Mouse (Mus musculus) bone marrow, adult 2 months (tissue): ENCODE results near the gene Ccdc141. TPM values are rescaled to one million over a fixed set of nuclear protein-coding genes. Genes with fewer than 3 reads are reported as not detected.

ENCODE experiments used
- H3K27ac ChIP-seq: fragments of 200-500 bp; 2 replicates; pipeline ENCODE4 v1.5.1; 2012; ENCODE audit warnings: low read depth, mild to moderate bottlenecking, control low read depth, inconsistent platforms, low read length; ENCODE audit not compliant: control insufficient read depth, poor library complexity, insufficient read depth
- H3K4me1 ChIP-seq: fragments of 200-500 bp; 2 replicates; pipeline ENCODE4 v1.6.1; 2011; ENCODE audit warnings: low read length; ENCODE audit not compliant: control insufficient read depth, insufficient read depth
- H3K4me3 ChIP-seq: fragments of 200-500 bp; replicated peaks from 2 replicates; pipeline ENCODE3; 2011; ENCODE audit warnings: mild to moderate bottlenecking, low read depth, low read length, control low read depth; ENCODE audit not compliant: control insufficient read depth
- CTCF ChIP-seq: fragments of 200-500 bp; IDR thresholded peaks from 2 replicates; pipeline ENCODE4 v1.5.1; 2011; ENCODE audit warnings: low read length, control low read depth; ENCODE audit not compliant: control insufficient read depth, insufficient read depth
- POLR2A ChIP-seq: fragments of 200-500 bp; IDR thresholded peaks from 2 replicates; pipeline ENCODE4 v1.6.1; 2011; ENCODE audit warnings: low read depth, mild to moderate bottlenecking, control low read depth, low read length, borderline replicate concordance; ENCODE audit not compliant: control insufficient read depth
- WGBS: fragments of 180-500 bp; shearing (Covaris S2); methylation state at CpG from one replicate; pipeline ENCODE4 v1.1.7; 2018; 5-methylcytosine and 5-hydroxymethylcytosine counted together
- polyA plus RNA-seq: library from polyadenylated mRNA; stranded (reverse); fragments of >200 nt; gene quantifications from 2 replicates; pipeline ENCODE4 v1.2.4, GENCODE M21; 2011; ENCODE audit warnings: low replicate concordance; ENCODE audit not compliant: missing spikeins, insufficient read depth, insufficient read length

The Ccdc141 gene
- polyA plus RNA-seq, 1 experiment, result 3.7 TPM

DNA sequence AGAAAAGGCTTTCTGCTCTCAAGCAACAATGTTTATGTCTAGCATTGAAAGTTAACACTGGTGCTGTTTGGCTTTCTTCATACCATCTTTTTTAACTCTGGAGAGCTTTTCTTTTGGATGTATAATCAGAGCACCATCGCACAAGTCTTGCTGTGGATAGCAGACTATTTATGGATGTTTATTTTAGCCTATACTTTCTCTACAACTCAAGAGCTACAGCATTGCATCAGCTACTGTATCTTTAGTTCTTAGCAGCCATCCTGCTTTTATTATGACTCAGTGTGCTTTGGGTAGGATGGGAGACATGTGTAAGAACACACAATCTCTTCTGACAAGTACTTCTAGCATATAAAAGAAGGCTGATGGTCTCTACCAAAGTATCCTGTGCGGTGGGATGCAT, 13.2 kb upstream of the Ccdc141 start:
- TF ChIP-seq POLR2A (no peak), CTCF (no peak)
- Histone ChIP-seq H3K4me1 (no peaks in the 10 kb centered on the region; the same call in 1 of the 2 replicates), H3K27ac (no peak overlapping the region), H3K4me3 (no peak overlapping the region)
- WGBS, result 92% methylated on average over 2 of the region's 2 CpGs

DNA sequence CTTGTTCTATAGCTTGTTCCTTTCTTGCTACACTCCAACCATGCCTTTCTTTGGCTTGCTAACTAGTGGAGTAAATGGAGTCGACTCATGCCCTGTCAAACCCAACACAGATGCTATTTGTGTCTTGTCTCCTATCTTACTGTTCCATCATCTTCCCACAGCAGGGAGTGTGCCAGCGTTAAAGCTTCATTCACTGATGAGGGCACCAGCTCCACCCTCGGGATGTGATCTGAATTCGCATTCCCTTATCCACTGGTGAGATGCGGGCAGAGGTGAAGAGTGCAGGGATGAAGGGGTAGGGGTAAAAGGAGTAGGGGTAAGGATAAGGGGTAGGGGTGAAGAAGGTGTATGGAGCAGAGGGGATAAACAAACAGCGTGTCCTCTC, 12.6 kb upstream of the Ccdc141 start:
- Histone ChIP-seq H3K27ac (no peak overlapping the region), H3K4me3 (no peak overlapping the region), H3K4me1 (no peaks in the 10 kb centered on the region; the same call in 1 of the 2 replicates)
- 84% methylated on average over 6 of the region's 6 CpGs for WGBS
- TF ChIP-seq POLR2A, result no peak
- no peak for TF ChIP-seq CTCF

DNA sequence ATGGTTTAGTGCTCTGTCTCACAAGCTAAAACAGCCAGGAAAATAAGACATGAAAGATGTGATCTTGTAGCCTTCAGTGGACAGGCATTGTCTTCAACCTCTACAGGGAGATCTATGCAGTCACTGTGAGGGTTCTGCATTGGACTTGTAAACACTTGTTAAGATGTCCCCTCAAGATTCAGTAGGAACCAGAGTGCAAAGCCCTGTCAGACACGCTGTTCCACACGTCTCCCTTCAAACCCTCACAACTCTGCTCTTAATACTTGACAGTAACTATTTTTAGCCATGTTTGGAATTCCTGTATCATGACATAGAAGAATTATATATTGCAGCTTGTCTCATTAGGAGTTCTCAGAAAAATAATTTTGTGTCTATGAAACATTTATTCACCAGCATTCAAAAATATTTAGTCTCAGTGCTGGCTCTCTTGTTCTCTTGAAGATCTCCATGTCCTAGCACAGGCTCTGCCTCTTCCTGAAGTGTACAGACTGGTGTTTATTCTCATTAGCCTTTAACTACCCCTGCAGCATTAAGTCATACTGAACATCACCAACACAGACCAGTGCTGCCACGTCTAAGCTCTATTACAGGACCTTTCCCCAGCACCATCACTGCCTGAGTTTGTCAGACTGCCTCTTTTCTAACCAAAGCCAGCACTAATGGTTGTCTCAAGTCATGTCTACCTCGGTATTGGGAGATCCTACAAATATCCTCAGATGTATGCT, 12.0 kb upstream of the Ccdc141 start:
- TF ChIP-seq POLR2A (no peak), CTCF (no peak)
- Histone ChIP-seq H3K4me1 (no peaks in the 10 kb centered on the region; the same call in 1 of the 2 replicates), H3K4me3 (no peak overlapping the region), H3K27ac (no peak overlapping the region)
- WGBS, result 79% methylated on average over 4 of the region's 4 CpGs

DNA sequence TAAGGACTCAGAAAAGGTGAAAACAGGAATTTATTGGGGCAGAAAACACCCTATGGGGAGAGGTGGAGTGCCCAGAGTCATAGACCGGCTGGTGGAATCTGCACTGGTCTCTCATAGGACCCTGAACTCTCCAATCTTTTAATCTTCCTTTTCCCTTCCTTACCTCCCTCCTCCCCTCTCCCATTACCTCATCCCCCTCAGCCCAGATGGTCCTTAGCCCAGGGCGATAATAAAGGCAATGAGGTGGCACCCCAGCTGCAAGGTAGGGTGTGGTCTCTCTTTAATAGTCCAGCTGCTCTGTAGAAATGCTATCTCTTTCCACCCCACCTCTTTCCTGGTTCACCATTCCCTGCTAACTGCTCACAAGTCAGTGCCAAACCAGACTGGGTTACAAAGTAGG, 7.0 kb upstream of the Ccdc141 start:
- TF ChIP-seq POLR2A (no peak), CTCF (no peak)

DNA sequence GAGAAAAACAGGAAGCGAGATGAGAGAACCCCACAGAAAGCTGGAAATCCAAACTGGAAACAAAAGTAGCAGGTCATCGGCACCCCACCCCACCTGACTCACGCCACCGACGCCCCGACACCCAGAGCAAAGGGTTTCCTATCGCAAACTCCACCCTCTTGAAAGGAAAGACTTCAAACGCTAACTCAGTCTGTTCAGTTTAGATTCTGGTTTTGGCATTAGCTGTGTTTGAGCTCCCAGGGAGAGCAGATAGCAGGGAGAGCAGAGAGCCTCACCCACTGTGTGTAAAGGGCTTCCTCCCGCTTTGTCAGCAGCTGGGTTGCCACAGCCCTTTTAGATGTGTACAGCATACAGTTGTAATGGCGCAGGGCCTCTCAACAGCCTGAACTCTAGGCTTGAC, 6.0 kb upstream of the Ccdc141 start:
- Histone ChIP-seq H3K4me1 (no peaks in the 10 kb centered on the region; the same call in 1 of the 2 replicates), H3K4me3 (no peak overlapping the region), H3K27ac (no peak overlapping the region; the same call in 1 of the 2 replicates)
- TF ChIP-seq POLR2A, result no peak
- TF ChIP-seq CTCF, result no peak
- 15% methylated on average over 10 of the region's 10 CpGs for WGBS

More for the DNA sequence above, 7.0 kb upstream of the Ccdc141 start:
- no peak overlapping the region; the same call in 1 of the 2 replicates for H3K27ac ChIP-seq
- no peak overlapping the region for H3K4me3 ChIP-seq
- WGBS, result 65% methylated on average over 2 of the region's 2 CpGs
- H3K4me1 ChIP-seq, result no peaks in the 10 kb centered on the region; the same call in 1 of the 2 replicates

DNA sequence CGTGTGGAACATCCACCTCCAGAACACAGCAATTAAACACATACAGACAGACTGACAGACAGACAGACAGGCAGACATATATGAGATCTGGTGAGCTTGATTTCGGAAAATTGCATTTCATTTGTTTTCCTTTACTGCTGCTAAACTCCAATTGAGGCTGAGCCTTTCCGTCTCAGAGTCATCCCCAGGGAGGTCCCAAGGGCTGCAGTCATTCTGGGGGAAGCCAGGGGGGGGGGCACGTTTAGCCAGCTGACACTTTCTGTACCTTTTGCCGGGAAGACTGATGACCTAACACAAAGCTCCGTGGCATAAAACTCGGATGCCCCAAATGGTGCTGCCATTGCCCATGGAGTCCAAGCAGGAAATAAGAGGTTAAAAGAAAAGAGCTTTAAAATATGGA, 5.0 kb upstream of the Ccdc141 start:
- no peaks in the 10 kb centered on the region; the same call in 1 of the 2 replicates for H3K4me1 ChIP-seq
- TF ChIP-seq POLR2A (no peak), CTCF (no peak)
- H3K27ac ChIP-seq, result no peak overlapping the region
- no peak overlapping the region for H3K4me3 ChIP-seq
- WGBS, result 72% methylated on average over 7 of the region's 7 CpGs

DNA sequence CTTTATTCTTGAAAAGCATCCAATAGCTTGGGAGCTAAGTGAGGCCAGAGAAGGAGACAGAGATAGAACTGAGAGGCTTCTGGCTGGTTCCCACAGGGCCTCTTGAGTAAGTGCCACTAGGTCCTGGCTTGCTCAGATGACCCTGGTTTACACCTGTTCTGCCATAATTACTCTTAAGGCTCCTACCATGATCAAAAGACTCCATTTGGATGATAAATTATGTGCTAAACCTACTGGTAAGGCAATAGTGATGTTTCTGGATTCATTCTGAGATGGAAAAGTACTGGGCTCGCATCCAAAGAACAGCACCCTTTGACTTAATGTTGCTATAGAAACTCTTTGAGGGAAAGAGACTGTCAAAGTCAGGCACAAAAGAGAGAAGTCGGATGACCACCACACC, 3.9 kb upstream of the Ccdc141 start:
- 73% methylated on average over 2 of the region's 2 CpGs for WGBS
- no peak overlapping the region for H3K27ac ChIP-seq
- no peaks in the 10 kb centered on the region; the same call in 1 of the 2 replicates for H3K4me1 ChIP-seq
- TF ChIP-seq CTCF (no peak), POLR2A (no peak)
- H3K4me3 ChIP-seq, result no peak overlapping the region

DNA sequence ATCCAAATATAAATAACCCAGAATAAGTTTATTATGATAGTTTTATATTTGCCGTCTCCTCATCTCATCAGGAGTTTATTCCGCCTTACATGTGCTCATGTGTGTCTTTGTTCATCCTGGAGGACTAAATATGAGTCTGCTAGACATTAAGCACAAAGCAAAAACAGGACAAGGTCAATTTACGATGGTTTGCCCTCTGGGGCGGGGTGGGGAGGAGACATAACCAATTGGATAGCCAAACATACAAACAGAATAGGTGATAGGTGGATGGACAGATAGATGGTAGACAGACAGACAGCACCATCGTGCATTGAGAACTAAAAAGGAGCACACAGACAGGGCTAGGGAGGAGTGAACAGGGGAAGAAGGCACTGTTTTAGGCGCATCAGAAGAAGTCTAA, 3.4 kb upstream of the Ccdc141 start:
- no peak overlapping the region for H3K4me3 ChIP-seq
- H3K4me1 ChIP-seq, result no peaks in the 10 kb centered on the region; the same call in 1 of the 2 replicates
- H3K27ac ChIP-seq, result no peak overlapping the region
- 87% methylated on average over 6 of the region's 6 CpGs for WGBS
- TF ChIP-seq CTCF (no peak), POLR2A (no peak)

DNA sequence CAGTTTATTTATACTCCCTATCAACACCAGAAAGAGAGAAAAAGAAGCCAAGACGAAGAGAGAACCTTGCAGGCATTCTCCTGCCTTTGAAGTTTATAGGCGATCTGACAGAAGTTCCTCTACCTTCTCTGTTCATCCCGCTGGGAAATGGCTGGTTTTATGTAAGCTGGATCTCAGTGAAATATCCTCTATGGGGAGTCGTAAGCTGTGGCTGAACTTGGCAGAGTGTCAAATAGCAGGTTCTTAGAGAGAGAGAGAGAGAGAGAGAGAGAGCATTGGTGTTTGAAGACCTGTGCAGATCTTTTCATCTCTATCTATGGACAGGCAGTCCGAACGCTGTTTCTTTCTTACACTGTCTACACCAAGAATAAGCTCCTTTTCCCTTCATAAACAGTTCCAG, 2.9 kb upstream of the Ccdc141 start:
- Histone ChIP-seq H3K4me3 (no peak overlapping the region), H3K27ac (no peak overlapping the region), H3K4me1 (no peaks in the 10 kb centered on the region; the same call in 1 of the 2 replicates)
- TF ChIP-seq POLR2A, result no peak
- no peak for TF ChIP-seq CTCF
- WGBS, result 71% methylated on average over 6 of the region's 6 CpGs
